Mouse (Mus musculus) kidney, adult 18-20 months (tissue): Measurements from ENCODE around the gene Gsdma2.
A peak's percentile ranks its signal among the peaks of the same experiment; 100 is the strongest.
"Not testable (repeated sequence)": the region's sequence is repeated elsewhere in the genome, so short reads cannot be mapped to it uniquely, and the experiment has no call there.

Source experiments
- DNase-seq: peaks from one replicate; pipeline ENCODE4 v3.0.0; 2021

Gene Gsdma2

DNA sequence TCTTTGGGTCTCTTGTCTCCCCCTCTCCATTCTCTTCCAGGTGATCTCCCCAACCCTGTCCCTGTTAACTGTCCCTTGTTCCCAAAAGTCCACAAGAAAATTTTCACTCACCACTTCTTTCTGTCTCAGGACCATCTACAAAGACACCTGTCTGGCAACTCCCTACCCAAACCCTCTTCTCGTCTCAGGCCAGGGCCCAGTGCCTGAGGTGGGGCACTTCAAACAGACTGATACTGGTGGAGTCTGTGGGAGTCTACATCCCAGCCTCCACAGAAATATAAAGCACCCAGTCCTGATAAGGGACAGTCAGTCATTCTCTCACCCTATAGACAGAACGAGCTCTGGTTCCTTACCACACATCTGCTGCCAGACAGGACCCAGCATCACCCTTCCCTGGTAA, at the start of gene Gsdma2:
TSS of gene Gsdma2 (plus strand) at position 301 of the 400 bp plus-strand sequence.
- no peak for DNase-seq

GRCm38 (mm10) chr11:98597363-98597762, 49.2 kb upstream of the Gsdma2 start:
- DNase-seq = peak; percentile 62

DNA sequence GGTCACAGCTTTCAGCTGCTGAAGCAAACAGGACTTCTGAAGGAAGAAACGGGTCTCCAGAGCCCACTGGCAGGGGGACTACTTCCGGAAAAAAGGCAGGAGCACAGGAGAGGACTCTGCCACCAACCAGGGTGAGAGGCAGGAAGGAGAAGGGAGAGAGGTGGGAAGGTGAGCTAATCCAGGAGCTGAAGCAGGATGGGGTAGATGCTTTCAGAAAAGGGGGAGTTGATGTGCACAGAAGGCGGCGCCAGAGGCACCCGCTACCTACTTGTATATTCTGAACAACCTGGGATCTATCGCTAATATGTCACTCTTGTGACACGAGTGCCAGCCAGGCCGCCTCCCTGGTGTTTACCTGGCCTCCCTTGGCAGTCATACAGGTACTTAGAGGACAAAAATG, 48.6 kb upstream of the Gsdma2 start, which contains the start of gene Lrrc3c:
TSS of gene Lrrc3c (plus strand) at position 301 of the 400 bp plus-strand sequence.
- no peak for DNase-seq

GRCm38 (mm10) chr11:98598851-98599290, 47.7 kb upstream of the Gsdma2 start:
- DNase-seq = no peak

DNA sequence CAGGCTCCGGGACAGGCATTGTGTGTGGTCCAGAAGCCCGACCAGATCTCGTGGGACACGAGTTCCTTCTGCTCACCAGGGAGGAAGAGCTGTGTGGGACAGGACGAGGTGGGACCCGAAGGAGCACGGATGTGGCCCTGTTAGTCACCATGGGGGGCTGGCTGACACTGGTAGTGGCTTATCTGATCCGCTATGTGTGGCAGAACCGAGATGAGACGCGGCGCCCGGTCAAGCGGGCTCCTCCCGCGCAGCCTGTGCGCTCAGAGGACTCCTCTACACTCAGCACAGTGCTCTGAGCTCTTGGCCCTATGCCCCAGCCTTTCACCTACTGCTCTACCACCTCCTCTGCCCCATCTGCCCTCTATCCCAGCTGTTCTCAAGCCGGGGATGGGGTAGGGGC, 47.3 kb upstream of the Gsdma2 start:
- no peak for DNase-seq

GRCm38 (mm10) chr11:98602090-98602690, 44.4 kb upstream of the Gsdma2 start:
- DNase-seq = no peak

- DNase-seq = no peak
Measured at GRCm38 (mm10) chr11:98603953-98604352, 42.6 kb upstream of the Gsdma2 start.

GRCm38 (mm10) chr11:98604911-98605310, 41.6 kb upstream of the Gsdma2 start:
- DNase-seq = not testable (repeated sequence)

DNA sequence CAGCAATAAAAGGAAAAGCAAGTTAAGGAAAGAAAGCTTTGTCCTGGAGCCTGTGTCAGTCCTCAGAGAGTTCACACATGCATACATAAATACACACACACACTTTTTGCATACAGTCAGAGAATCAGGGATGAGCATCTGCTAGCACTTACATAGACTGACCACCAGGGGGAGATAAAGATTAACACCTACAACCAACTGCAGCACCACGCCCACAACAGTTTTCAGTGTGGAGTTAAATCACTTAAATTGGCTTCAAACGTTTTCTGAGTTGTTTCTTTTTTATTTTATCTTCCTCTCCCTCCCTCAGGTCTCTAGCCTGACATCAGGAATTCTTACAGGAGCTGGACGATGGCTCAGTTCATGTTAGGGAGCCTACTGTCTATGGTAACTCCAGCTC, 39.8 kb upstream of the Gsdma2 start:
- DNase-seq = no peak

GRCm38 (mm10) chr11:98620791-98621190, 25.8 kb upstream of the Gsdma2 start:
- no peak for DNase-seq

DNA sequence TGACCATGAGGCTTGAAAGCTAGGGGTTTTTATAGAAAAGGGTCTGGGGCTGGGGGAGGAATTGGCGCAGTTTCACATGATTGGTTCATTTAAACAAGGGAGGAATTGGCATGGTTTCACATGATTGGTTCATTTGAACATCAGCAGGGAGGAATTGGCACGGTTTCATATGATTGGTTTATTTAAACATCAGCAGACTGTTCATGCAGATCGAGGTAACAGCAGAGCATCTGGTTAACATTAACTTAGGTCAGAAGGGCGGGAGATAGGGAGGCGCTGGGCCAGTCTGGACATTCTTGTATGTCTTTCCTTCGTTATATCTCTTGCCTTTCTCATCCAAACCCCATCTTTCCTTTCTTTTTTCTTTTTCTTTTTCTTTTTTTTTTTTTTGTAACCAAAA, 22.6 kb upstream of the Gsdma2 start:
- DNase-seq = not testable (repeated sequence)

DNA sequence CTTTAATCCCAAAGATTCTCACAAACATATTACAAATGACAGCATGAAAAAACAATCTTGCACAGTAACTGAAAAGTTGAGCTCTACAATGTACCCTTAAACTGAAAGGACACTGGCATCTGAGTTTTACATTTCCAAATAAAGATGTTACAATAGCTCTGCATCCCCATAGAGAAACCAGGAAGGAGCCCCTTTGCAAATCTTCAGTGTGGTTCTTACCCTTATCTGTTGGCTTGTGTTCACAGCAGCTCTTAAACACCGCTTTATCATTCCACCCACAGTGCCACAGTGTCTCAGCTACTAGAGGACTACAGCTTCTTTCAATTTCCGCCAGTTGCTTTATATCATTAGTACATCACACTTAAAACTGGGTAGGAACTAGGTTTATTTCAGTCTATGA, 22.2 kb upstream of the Gsdma2 start:
- not testable (repeated sequence) for DNase-seq

GRCm38 (mm10) chr11:98625611-98626410, 20.7 kb upstream of the Gsdma2 start, which contains the start of the genes Gm12355 and Gsdma3:
Gm12355 (minus strand) TSS chr11:98625661.
Gsdma3 (plus strand) TSS chr11:98626360.
- DNase-seq = no peak

GRCm38 (mm10) chr11:98628706-98629105, 17.9 kb upstream of the Gsdma2 start:
- no peak for DNase-seq

- DNase-seq = no peak
Measured at GRCm38 (mm10) chr11:98630646-98631045, 15.9 kb upstream of the Gsdma2 start.

GRCm38 (mm10) chr11:98635312-98635970, 11.1 kb upstream of the Gsdma2 start:
- peak; percentile 28 for DNase-seq

- DNase-seq = no peak
Measured at GRCm38 (mm10) chr11:98637501-98637900, 9.1 kb upstream of the Gsdma2 start.

DNA sequence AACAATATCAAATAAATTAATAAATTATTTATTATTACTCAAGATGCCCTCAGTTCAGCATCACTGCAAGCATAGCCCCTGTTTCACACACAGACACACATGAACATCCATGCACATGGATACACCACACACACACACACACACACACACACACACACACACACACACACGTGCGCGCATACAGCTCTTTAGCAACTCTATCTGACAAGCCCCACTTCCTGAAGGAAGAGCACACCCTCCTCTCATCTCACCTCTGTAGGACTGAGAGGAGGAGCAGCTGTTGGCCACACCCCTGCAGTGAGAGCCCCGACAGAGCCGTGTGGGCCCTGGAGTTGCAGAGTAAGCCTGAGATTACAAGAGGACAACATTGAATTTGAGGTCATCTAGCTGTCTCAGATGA, 6.5 kb upstream of the Gsdma2 start:
- DNase-seq = no peak

DNA sequence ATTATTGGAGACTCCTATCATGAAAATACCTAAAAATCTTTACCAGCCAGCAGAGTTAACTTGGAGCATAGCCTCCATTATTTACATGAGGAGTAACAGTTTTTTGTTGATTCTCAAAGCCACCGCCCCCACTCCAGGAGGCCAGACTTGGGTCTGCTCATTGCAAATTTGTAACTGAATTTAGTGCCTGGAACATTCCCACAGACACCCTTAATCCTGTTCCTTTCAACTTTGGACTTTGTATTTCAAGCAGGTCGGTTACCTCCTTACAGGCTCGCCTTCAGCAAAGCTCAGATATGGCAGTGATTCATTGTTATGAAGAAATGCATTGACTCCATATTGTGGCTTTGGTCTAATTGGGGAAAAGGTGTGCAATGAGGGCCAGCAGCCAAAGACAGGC, 1.8 kb upstream of the Gsdma2 start:
- no peak for DNase-seq

GRCm38 (mm10) chr11:98645946-98646345, 613 bp upstream of the Gsdma2 start:
- DNase-seq = peak; percentile 14

GRCm38 (mm10) chr11:98655076-98655475, 8.5 kb downstream of the Gsdma2 start:
- peak; percentile 65 for DNase-seq

DNA sequence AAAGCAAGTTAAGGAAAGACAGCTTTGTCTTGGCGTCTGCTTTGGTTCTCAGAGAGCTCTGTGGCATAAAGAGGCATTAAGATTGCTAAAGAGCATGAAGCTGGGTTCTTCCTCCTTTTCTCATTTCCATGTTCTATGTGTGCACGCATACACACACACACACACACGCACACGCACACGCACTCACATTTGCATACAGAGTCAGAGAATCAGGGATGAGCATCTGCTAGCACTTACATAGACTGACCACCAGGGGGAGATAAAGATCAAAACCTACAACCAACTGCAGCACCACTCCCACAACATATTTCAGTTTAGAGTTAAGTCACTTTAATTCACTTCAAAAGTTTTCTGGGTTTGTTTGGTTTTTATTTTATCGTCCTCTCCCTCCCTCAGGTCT, 14.0 kb downstream of the Gsdma2 start:
- DNase-seq = peak; percentile 7

GRCm38 (mm10) chr11:98664091-98664490, 17.5 kb downstream of the Gsdma2 start, which contains the start of gene Gsdma:
Gsdma (plus strand) TSS chr11:98664351.
- DNase-seq = no peak

- no peak for DNase-seq
Measured at GRCm38 (mm10) chr11:98668984-98669383, 22.4 kb downstream of the Gsdma2 start.
